Mouse (Mus musculus) neutrophil, adult 5-6 weeks (primary cell): ENCODE results near the gene Il31. TPM values are rescaled to one million over a fixed set of nuclear protein-coding genes. Genes with fewer than 3 reads are reported as not detected.

Experiments
- total RNA-seq: library from RNA; stranded (forward); fragments of 200-1000 nt; gene quantifications from 2 replicates; pipeline ENCODE4 v1.2.3, GENCODE M21; 2017

Gene Il31
- total RNA-seq, 1 experiment from 2014 or later: not detected

Other genes starting within 250 kb of the Il31 start
- 1.0 and 2.1 TPM in 2 replicates for gene Wdr66, start 237.4 kb downstream of the Il31 start, total RNA-seq
- 26.6 and 28.3 TPM in 2 replicates for gene Bcl7a, start 145.7 kb downstream of the Il31 start, total RNA-seq
- 50.7 and 57.7 TPM in 2 replicates for gene Mlxip, start 94.7 kb downstream of the Il31 start, total RNA-seq
- not detected in 2 replicates for gene Lrrc43, start 184 bp downstream of the Il31 start, total RNA-seq
- gene B3gnt4, start 21.0 kb upstream of the Il31 start, total RNA-seq: not detected in 2 replicates
- gene Diablo, start 34.7 kb upstream of the Il31 start, total RNA-seq: 34.1 and 41.3 TPM in 2 replicates
- gene Gm49027, start 36.0 kb upstream of the Il31 start, total RNA-seq: not detected in 2 replicates
- 25.3 and 28.9 TPM in 2 replicates for gene Vps33a, start 83.5 kb upstream of the Il31 start, total RNA-seq
- gene Clip1, start 195.1 kb upstream of the Il31 start, total RNA-seq: 186 and 205 TPM in 2 replicates
- 78.0 and 87.7 TPM in 2 replicates for gene Zcchc8, start 231.6 kb upstream of the Il31 start, total RNA-seq